Mouse (Mus musculus) neural tube, embryonic 12.5 days (tissue): ENCODE data around the gene Socs7. TPM values are rescaled to one million over a fixed set of nuclear protein-coding genes. Genes with fewer than 3 reads are reported as not detected.

Experiments used
- ATAC-seq: fragments of 200-750 bp; cut with Nextera tagmentation; 2 replicates; pipeline ENCODE4 v1.8.0; 2017; ENCODE audit warnings: low read depth, mild to moderate bottlenecking, moderate TSS enrichment, moderate library complexity; ENCODE audit not compliant: low FRiP score
- H3K27ac ChIP-seq: fragments of 300-500 bp; sonication (generic); 2 replicates; pipeline ENCODE4 v1.5.1; 2016
- H3K27me3 ChIP-seq: fragments of 300-500 bp; sonication (generic); replicated peaks from 2 replicates; pipeline ENCODE4 v1.6.1; 2016; ENCODE audit warnings: mild to moderate bottlenecking
- H3K36me3 ChIP-seq: fragments of 300-500 bp; sonication (generic); 2 replicates; pipeline ENCODE4 v1.6.1; 2016; ENCODE audit warnings: mild to moderate bottlenecking
- H3K4me1 ChIP-seq: fragments of 300-500 bp; sonication (generic); 2 replicates; pipeline ENCODE4 v1.6.1; 2016
- H3K4me2 ChIP-seq: fragments of 300-500 bp; sonication (generic); replicated peaks from 2 replicates; pipeline ENCODE4 v1.6.1; 2016; ENCODE audit warnings: mild to moderate bottlenecking
- H3K4me3 ChIP-seq: fragments of 300-500 bp; sonication (generic); 2 replicates; pipeline ENCODE4 v1.5.1; 2016
- H3K9ac ChIP-seq: fragments of 300-500 bp; sonication (generic); 2 replicates; pipeline ENCODE4 v1.6.1; 2016; ENCODE audit warnings: mild to moderate bottlenecking
- H3K9me3 ChIP-seq: fragments of 300-500 bp; sonication (generic); 2 replicates; pipeline ENCODE4 v1.6.1; 2016; ENCODE audit warnings: mild to moderate bottlenecking
- WGBS: fragments of 180-500 bp; shearing (Covaris S2); methylation state at CpG from one replicate; pipeline ENCODE4 v1.1.7; 2016; 5-methylcytosine and 5-hydroxymethylcytosine counted together
- polyA plus RNA-seq: library from polyadenylated mRNA; unstranded; fragments of >200 nt; fragmentation: Nextera tagmentation; extraction: Ambion mirVana; gene quantifications from 2 replicates; pipeline ENCODE4 v1.2.1, GENCODE M21; 2016

Gene Socs7
- polyA plus RNA-seq, 1 experiment from 2014 or later = 9.0 TPM

- no peak overlapping the region for H3K9ac ChIP-seq
- no peaks in the 10 kb centered on the region; the same call in 1 of the 2 replicates for H3K4me1 ChIP-seq
- H3K4me3 ChIP-seq = no peak overlapping the region
- no peaks in the 10 kb centered on the region for H3K9me3 ChIP-seq
- ATAC-seq = no peak
- H3K27me3 ChIP-seq = no peaks in the 10 kb centered on the region
- H3K36me3 ChIP-seq = peaks cover 32% of the 10 kb centered on the region
- no peak overlapping the region for H3K27ac ChIP-seq
- whole genome bisulfite sequencing = 80% methylated on average over 12 of the region's 12 CpGs
- no peak overlapping the region for H3K4me2 ChIP-seq
Observed at GRCm38 (mm10) chr11:97331231-97332190, 30.8 kb upstream of the Socs7 start.

GRCm38 (mm10) chr11:97333044-97333443 lies 29.3 kb upstream of the Socs7 start:
- ATAC-seq = no peak
- WGBS = 56% methylated on average over 9 of the region's 9 CpGs

DNA sequence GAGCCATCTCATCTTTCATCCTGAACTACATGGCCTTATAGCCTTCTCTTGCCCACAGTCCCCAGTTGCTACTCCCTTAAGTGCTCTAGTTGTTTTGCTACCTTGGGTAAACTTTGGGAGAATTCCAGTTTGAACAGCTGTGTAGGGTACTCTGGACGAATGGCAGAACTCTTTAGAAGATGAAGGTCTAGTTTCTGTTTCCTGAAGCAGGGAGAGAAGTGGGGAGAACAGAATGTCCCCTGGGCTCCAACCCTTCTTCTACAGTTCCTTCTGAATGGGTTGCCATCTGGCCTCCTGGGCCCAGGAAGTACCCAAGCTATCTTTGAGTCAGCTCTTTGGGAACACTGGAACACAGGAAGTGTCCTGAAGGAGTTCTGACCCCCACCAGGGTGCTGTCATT lies 28.5 kb upstream of the Socs7 start:
- Histone ChIP-seq H3K27ac (no peak overlapping the region), H3K4me1 (peaks cover 3% of the 10 kb centered on the region; the same call in 1 of the 2 replicates), H3K27me3 (no peaks in the 10 kb centered on the region), H3K36me3 (peaks cover 16% of the 10 kb centered on the region), H3K4me2 (no peak overlapping the region), H3K4me3 (no peak overlapping the region), H3K9me3 (no peaks in the 10 kb centered on the region), H3K9ac (no peak overlapping the region)
- no peak for ATAC-seq
- WGBS = 71% methylated on average over 1 of the region's 1 CpGs

More at GRCm38 (mm10) chr11:97333044-97333443, 29.3 kb upstream of the Socs7 start:
- Histone ChIP-seq H3K4me1 (no peaks in the 10 kb centered on the region; the same call in 1 of the 2 replicates), H3K36me3 (peaks cover 22% of the 10 kb centered on the region), H3K4me3 (no peak overlapping the region), H3K27me3 (no peaks in the 10 kb centered on the region), H3K9ac (no peak overlapping the region), H3K9me3 (no peaks in the 10 kb centered on the region), H3K27ac (no peak overlapping the region), H3K4me2 (no peak overlapping the region)

GRCm38 (mm10) chr11:97334400-97334799 lies 28.0 kb upstream of the Socs7 start:
- no peak overlapping the region for H3K4me3 ChIP-seq
- ATAC-seq = no peak
- peaks cover 6% of the 10 kb centered on the region; the same call in 1 of the 2 replicates for H3K4me1 ChIP-seq
- peaks cover 12% of the 10 kb centered on the region for H3K36me3 ChIP-seq
- no peak overlapping the region for H3K27ac ChIP-seq
- WGBS = 88% methylated on average over 9 of the region's 9 CpGs
- no peak overlapping the region for H3K9ac ChIP-seq
- no peaks in the 10 kb centered on the region for H3K9me3 ChIP-seq
- no peak overlapping the region for H3K4me2 ChIP-seq
- H3K27me3 ChIP-seq = no peaks in the 10 kb centered on the region

- no peaks in the 10 kb centered on the region for H3K36me3 ChIP-seq
- no peaks in the 10 kb centered on the region for H3K27me3 ChIP-seq
- H3K9me3 ChIP-seq = no peaks in the 10 kb centered on the region
- WGBS = 49% methylated on average over 6 of the region's 6 CpGs
- H3K4me3 ChIP-seq = no peak overlapping the region
- no peak overlapping the region for H3K4me2 ChIP-seq
- no peak for ATAC-seq
- no peak overlapping the region for H3K27ac ChIP-seq
- H3K9ac ChIP-seq = no peak overlapping the region
- peaks cover 6% of the 10 kb centered on the region; the same call in 1 of the 2 replicates for H3K4me1 ChIP-seq
Observed at GRCm38 (mm10) chr11:97336238-97336637, 26.1 kb upstream of the Socs7 start.

DNA sequence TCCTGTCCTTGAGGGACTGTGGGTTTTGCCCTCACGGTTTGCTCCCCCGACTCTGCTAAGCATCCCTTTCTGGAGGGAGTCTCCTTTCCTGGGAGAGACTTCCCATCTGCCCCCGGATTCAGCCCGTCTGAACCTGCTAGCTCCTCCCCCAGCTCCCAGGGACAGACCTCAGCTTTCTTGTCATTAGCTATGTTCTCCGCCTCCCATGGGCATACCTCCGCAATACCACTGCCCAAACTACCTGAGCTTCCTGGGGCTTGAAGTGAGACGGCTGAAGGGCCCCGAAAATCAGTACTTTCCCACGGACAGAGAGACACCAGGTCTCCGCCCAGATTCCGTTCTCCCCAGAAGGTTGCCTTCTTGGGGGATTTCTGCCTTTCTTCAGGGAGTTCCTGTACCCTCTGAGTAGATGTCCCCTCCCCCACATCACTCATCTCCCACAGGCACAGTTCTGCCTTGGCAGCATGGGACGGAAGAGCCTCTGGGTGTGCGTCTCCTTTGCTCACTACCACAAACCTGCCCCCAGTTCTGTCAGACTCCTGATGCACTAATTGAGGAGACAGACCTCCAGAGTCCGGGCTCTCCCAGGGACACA lies 25.5 kb upstream of the Socs7 start:
- H3K36me3 ChIP-seq = no peaks in the 10 kb centered on the region
- H3K4me3 ChIP-seq = no peak overlapping the region
- no peaks in the 10 kb centered on the region for H3K9me3 ChIP-seq
- H3K27ac ChIP-seq = no peak overlapping the region
- H3K4me2 ChIP-seq = no peak overlapping the region
- peaks cover 6% of the 10 kb centered on the region; the same call in 1 of the 2 replicates for H3K4me1 ChIP-seq
- no peak overlapping the region for H3K9ac ChIP-seq
- ATAC-seq = no peak
- no peaks in the 10 kb centered on the region for H3K27me3 ChIP-seq
- WGBS = 69% methylated on average over 14 of the region's 14 CpGs

DNA sequence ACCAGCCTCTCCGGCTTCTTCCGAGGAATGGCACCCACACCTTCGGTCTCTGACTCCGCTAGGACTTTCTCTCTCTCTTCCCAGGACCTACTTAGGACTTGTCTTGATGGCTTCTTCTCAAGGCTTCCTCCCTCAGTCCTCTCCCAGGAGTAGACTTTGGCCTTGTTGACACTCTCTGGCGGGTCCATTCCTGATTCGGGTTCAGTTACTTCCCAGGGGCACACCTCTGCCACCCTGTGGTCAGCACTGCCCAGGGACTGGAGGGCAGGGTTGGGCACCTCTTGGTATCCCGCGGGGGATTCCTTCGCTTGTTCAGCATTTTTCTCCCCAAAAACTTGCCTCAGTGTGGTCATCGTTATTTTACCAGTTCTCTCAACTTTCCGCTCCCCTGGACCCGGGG lies 25.0 kb upstream of the Socs7 start:
- no peaks in the 10 kb centered on the region for H3K9me3 ChIP-seq
- H3K36me3 ChIP-seq = no peaks in the 10 kb centered on the region
- H3K4me3 ChIP-seq = no peak overlapping the region
- no peak overlapping the region for H3K9ac ChIP-seq
- no peak overlapping the region for H3K4me2 ChIP-seq
- 90% methylated on average over 12 of the region's 12 CpGs for WGBS
- ATAC-seq = no peak
- no peak overlapping the region for H3K27ac ChIP-seq
- peaks cover 6% of the 10 kb centered on the region; the same call in 1 of the 2 replicates for H3K4me1 ChIP-seq
- H3K27me3 ChIP-seq = no peaks in the 10 kb centered on the region

GRCm38 (mm10) chr11:97338302-97338976 lies 23.9 kb upstream of the Socs7 start:
- no peak for ATAC-seq
- no peak overlapping the region for H3K4me3 ChIP-seq
- H3K4me2 ChIP-seq = no peak overlapping the region
- H3K27me3 ChIP-seq = no peaks in the 10 kb centered on the region
- peaks cover 6% of the 10 kb centered on the region; the same call in 1 of the 2 replicates for H3K4me1 ChIP-seq
- H3K36me3 ChIP-seq = no peaks in the 10 kb centered on the region
- no peaks in the 10 kb centered on the region for H3K9me3 ChIP-seq
- no peak overlapping the region for H3K27ac ChIP-seq
- WGBS = 57% methylated on average over 21 of the region's 21 CpGs
- H3K9ac ChIP-seq = no peak overlapping the region

GRCm38 (mm10) chr11:97338977-97339315 lies 23.4 kb upstream of the Socs7 start:
- Histone ChIP-seq H3K4me1 (peaks cover 11% of the 10 kb centered on the region; the same call in 1 of the 2 replicates), H3K4me3 (no peak overlapping the region), H3K9ac (no peak overlapping the region), H3K4me2 (no peak overlapping the region), H3K36me3 (no peaks in the 10 kb centered on the region), H3K27me3 (no peaks in the 10 kb centered on the region), H3K9me3 (no peaks in the 10 kb centered on the region), H3K27ac (no peak overlapping the region)
- 50% methylated on average over 17 of the region's 17 CpGs for WGBS
- no peak for ATAC-seq

GRCm38 (mm10) chr11:97343175-97343574 lies 19.2 kb upstream of the Socs7 start:
- H3K4me2 ChIP-seq = no peak overlapping the region
- H3K9me3 ChIP-seq = no peaks in the 10 kb centered on the region
- H3K4me3 ChIP-seq = no peak overlapping the region
- no peak overlapping the region for H3K27ac ChIP-seq
- peaks cover 12% of the 10 kb centered on the region; the same call in 1 of the 2 replicates for H3K4me1 ChIP-seq
- WGBS = 52% methylated on average over 8 of the region's 8 CpGs
- H3K27me3 ChIP-seq = no peaks in the 10 kb centered on the region
- ATAC-seq = no peak
- no peak overlapping the region for H3K9ac ChIP-seq
- no peaks in the 10 kb centered on the region for H3K36me3 ChIP-seq

GRCm38 (mm10) chr11:97343619-97344018 lies 18.7 kb upstream of the Socs7 start:
- H3K27me3 ChIP-seq = no peaks in the 10 kb centered on the region
- 34% methylated on average over 17 of the region's 17 CpGs for WGBS
- ATAC-seq = no peak
- H3K36me3 ChIP-seq = no peaks in the 10 kb centered on the region
- H3K27ac ChIP-seq = no peak overlapping the region
- no peak overlapping the region for H3K4me3 ChIP-seq
- H3K4me1 ChIP-seq = peaks cover 11% of the 10 kb centered on the region; the same call in 1 of the 2 replicates
- no peak overlapping the region; the same call in 1 of the 2 replicates for H3K4me2 ChIP-seq
- no peaks in the 10 kb centered on the region for H3K9me3 ChIP-seq
- no peak overlapping the region for H3K9ac ChIP-seq

DNA sequence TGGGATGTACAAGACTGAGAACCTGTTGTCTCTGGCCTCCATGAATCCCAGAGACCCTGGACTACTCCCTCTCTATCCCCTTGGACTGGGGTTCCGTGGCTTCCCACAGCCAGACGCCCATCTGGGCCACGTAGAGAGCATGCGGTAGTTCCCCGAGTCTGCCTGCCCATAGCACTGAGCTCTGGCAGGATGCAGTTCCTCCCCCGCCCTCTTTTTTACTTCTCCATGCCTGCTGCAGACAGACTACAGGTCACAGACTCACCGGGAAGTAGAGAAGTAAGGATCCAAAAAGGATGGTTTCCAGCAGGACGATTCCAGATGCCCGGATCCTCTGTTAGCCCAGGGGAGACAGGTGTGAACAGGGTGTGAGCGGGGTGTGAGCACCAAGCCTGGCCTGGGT lies 16.9 kb upstream of the Socs7 start:
- no peaks in the 10 kb centered on the region for H3K27me3 ChIP-seq
- H3K4me3 ChIP-seq = no peak overlapping the region
- no peaks in the 10 kb centered on the region for H3K36me3 ChIP-seq
- peaks cover 17% of the 10 kb centered on the region for H3K4me1 ChIP-seq
- no peaks in the 10 kb centered on the region for H3K9me3 ChIP-seq
- 83% methylated on average over 10 of the region's 10 CpGs for WGBS
- H3K4me2 ChIP-seq = no peak overlapping the region
- ATAC-seq = no peak
- no peak overlapping the region for H3K27ac ChIP-seq
- no peak overlapping the region for H3K9ac ChIP-seq
